Mouse (Mus musculus): Measurements from ENCODE around the gene Gm20388.

Gm20388 gene

GRCm38 (mm10) chr8:123857361-123857760, 3946.7 kb downstream of the Gm20388 start:
- no peak for DNase-seq (ENCODE audit: low spot score in 2 of 2)

GRCm38 (mm10) chr8:123858574-123858940, 3947.9 kb downstream of the Gm20388 start:
- DNase-seq (ENCODE audit: low spot score in 2 of 2) = peak in 1 of 2 experiments; percentile 17

GRCm38 (mm10) chr8:123858941-123859647, 3948.5 kb downstream of the Gm20388 start:
- peak; percentile 91 for DNase-seq (ENCODE audit: low spot score in 2 of 2)

GRCm38 (mm10) chr8:123859648-123860259, 3949.1 kb downstream of the Gm20388 start, which contains the start of gene Ccsap:
TSS of gene Ccsap (minus strand) at chr8:123860209.
- DNase-seq (ENCODE audit: low spot score in 2 of 2) = peak; percentile 31 to 41

- DNase-seq (ENCODE audit: low spot score in 2 of 2) = no peak
Measured at GRCm38 (mm10) chr8:123860386-123860785, 3949.7 kb downstream of the Gm20388 start.

- no peak for DNase-seq (ENCODE audit: low spot score in 2 of 2)
Measured at GRCm38 (mm10) chr8:123865786-123866185, 3955.1 kb downstream of the Gm20388 start.

GRCm38 (mm10) chr8:123866971-123867370, 3956.3 kb downstream of the Gm20388 start:
- DNase-seq (ENCODE audit: low spot score in 2 of 2) = no peak

DNA sequence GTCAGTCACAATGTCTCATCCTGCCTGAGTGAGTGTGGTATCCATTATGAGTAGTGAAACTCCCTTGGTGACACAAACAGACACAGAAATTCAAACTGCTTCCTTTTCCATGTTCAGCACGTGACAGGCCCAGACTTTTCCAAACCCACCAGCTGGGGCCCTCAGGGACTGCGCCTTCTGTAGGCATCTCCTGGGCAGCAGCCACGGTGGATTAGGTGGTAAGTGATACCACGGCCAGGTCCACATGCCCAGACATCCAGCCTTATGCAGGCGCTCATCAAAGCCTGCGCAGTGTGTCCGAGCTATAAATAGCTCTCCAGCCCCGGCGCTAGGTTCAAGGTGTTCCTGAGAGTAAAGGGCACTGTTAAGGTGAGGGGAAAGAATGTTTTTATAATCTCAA, 3961.4 kb downstream of the Gm20388 start:
- DNase-seq (ENCODE audit: low spot score in 2 of 2) = no peak

DNA sequence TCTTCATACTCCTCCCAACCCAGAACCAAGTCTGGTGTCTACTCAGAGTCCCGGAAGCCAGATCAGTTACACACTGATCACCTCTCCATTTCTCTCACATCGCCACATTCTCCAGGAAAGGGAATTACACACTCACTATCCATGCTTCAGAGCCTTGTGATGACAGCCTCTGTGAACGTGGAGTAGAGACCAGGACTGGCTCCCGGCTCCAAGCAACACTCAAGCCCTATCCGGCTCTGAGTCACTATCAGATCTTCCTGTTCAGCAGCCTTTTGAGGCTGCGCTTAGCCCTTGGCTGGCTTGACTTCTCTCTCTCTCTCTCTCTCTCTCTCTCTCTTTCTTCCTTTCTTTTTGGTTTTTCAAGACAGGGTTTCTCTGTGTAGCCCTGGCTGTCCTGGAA, 3962.7 kb downstream of the Gm20388 start:
- DNase-seq (ENCODE audit: low spot score in 2 of 2) = no peak

- no peak for DNase-seq (ENCODE audit: low spot score in 2 of 2)
Measured at GRCm38 (mm10) chr8:123874324-123874723, 3963.7 kb downstream of the Gm20388 start.

GRCm38 (mm10) chr8:123877865-123878264, 3967.2 kb downstream of the Gm20388 start:
- DNase-seq (ENCODE audit: low spot score in 2 of 2) = no peak

DNA sequence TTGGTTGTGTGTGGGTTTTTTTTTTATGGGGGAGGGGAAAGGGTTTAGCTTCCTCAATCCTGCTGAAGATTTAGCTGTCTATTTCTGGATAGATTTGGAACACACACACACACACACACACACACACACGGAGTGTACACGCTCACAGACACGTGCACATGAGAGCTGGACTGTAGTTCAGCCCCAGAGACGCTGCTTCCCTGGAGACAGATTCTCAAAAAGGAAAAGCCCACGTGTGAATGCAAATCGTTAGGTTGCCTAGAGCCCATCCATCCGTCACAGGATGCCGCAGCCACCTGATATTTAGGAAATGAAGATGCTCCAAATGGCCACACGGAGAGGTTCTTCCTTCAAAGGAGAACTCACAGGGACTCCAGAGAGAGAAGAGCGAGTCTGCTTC, 3969.6 kb downstream of the Gm20388 start:
- no peak for DNase-seq (ENCODE audit: low spot score in 2 of 2)

- no peak for DNase-seq (ENCODE audit: low spot score in 2 of 2)
Measured at GRCm38 (mm10) chr8:123880821-123881350, 3970.2 kb downstream of the Gm20388 start.

DNA sequence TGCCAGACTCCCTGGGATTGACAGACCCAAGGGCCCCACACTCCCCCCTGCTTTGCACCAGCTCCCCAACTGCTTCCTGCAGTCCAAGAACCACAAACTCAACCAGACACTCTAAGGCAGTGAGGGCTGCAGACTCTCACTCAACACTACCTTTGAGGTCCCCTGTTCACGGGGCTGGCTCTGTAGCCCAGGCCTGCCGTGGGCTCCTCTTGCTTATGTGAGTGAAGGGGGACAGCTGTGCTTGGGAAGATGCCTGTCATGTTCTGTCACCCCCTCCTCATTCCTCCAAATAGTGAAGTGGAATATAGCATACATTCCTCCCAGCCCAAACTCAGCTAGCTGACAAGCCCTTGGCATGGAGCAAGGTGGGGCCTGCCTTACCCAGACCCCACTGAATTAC, 3971.8 kb downstream of the Gm20388 start:
- DNase-seq (ENCODE audit: low spot score in 2 of 2) = no peak

- DNase-seq (ENCODE audit: low spot score in 2 of 2) = no peak
Measured at GRCm38 (mm10) chr8:123883094-123883493, 3972.5 kb downstream of the Gm20388 start.

DNA sequence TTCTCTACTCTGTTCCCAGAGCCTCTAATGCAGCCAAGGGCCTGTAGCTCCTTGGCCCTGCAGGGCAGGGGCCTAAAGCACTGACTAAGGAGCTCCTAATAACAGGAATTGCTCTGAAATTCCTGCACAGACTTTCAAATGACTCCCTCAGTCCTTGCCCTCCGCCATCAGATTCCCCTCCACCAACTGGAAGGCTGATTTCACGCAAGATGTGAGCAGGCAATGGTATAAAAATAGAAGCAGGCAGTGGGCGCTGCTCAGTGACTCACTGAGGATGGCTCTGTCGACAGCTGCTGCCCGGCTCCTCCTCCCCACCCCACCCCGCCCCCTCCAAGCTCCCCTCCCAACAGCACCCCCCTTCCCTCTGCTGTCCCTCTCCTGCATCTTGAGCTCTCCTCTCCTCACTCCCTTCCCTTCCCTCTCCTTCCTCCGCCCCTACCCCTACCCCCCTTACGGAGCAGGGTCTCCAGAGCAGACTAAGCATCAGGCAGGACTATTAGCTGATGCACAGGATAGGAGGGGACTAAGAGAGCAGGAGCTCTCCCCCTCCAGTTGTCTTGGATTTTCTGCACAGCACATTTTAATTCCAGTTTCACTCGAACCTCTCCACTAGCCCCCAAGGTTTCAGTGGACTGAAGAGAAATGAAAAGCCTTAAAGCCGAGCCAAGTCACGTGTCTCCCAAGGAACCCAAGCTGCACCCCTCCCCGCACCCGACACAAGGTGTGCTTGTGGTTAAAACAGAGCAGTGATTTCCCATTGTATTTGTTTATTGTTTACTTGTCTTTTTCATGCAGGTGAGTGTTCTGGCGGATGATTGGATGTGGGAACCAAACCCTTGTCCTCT, 3974.3 kb downstream of the Gm20388 start:
- DNase-seq (ENCODE audit: low spot score in 2 of 2) = no peak

DNA sequence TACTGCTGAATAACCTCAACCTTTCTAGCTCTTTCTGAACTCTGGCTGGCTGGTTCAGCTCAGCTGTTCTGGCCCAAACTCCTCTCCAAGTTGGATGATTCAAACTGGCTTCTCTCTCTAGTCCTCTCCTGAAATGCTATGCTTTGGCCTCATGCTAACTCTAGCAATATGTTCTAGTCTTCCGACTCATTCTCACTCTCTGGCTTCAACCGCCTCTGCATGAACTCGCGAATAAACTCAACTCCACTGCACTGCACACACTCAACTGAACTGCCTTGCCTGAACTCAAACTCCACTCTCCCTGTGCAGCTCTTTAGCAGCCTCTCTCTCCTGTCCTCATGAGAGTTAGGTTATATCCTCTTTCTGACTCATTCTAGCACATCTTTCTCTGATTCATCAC, 3976.5 kb downstream of the Gm20388 start:
- no peak for DNase-seq (ENCODE audit: low spot score in 2 of 2)

GRCm38 (mm10) chr8:123887956-123888355, 3977.3 kb downstream of the Gm20388 start:
- DNase-seq (ENCODE audit: low spot score in 2 of 2) = no peak

- DNase-seq (ENCODE audit: low spot score in 2 of 2) = no peak
Measured at GRCm38 (mm10) chr8:123889797-123890196, 3979.2 kb downstream of the Gm20388 start.

GRCm38 (mm10) chr8:123891271-123891670, 3980.6 kb downstream of the Gm20388 start:
- no peak for DNase-seq (ENCODE audit: low spot score in 2 of 2)

DNA sequence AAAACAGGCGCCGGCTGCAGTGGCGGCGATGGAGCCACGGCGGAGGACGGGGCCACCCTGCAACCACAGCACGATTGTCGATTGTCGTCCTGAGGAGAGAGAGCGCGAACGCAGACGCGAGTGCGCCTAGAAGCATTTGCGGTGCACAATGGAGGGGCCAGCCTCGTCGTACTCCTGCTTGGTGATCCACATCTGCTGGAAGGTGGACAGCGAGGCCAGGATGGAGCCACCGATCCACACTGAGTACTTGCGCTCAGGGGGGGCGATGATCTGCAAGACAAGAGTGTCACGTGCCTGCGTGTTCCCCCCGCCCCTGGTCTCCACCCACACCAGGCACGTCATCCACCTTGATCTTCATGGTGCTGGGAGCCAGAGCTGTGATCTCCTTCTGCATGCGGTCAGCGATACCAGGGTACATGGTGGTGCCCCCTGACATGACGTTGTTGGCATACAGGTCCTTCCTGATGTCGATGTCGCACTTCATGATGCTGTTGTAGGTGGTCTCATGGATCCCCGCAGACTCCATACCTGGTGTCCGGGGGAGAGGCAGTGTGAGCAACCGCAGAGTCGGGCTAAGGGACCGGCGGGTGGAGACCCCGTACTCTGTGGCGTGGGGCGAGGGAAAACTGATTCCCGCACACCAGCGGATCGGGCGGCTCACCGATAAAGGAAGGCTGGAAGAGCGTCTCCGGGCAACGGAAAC, 3981.4 kb downstream of the Gm20388 start:
- DNase-seq (ENCODE audit: low spot score in 2 of 2) = no peak
